Mouse (Mus musculus) right cerebral cortex, postnatal 14 days (tissue): ENCODE data around the gene Fdxacb1.

Experiments used
- DNase-seq: peaks from one replicate; pipeline ENCODE4 v3.0.0; 2022

The Fdxacb1 gene

DNA sequence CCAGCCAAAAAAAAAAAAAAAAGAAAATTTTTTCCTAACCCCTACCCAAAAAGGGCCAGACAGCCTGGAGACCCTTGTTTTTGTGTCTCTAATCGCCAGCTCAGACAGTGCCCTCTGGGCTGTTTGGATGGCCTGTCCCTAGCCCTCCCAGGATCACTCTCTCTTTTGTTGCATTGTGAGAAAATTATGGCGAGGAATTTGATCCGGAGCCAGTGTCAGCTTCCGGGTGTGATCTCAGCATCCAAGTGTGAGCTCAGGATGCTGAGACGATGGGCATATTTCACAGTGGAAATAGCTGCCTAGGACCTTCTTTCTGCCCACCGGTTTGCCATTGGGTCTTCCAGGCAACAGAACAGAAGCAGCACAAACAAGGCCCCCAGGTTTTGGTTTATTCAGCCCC, 17.3 kb upstream of the Fdxacb1 start:
- no peak for DNase-seq

DNA sequence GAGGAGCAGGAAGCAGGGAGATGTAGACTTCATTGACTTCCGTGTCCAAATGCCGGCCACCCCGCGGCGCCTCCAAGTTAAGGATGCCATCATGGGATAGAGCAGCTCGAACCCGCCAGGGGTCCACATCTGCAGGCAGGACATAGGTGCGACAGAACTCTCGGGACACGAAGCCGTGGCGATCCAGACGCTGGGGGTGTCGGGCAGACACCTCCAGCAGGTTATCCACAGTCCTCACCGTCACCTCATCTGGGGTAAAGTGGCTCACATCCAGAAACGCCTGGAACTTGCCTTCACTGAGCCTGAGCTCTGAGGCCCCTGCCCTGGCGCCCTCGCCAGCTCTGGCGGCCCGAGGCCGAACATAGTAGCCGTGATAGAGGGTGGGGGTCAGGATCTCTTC, 16.7 kb upstream of the Fdxacb1 start, which contains the start of gene Cryab:
Cryab (plus strand) TSS at position 3 of the 400 bp plus-strand sequence.
- DNase-seq = no peak

DNA sequence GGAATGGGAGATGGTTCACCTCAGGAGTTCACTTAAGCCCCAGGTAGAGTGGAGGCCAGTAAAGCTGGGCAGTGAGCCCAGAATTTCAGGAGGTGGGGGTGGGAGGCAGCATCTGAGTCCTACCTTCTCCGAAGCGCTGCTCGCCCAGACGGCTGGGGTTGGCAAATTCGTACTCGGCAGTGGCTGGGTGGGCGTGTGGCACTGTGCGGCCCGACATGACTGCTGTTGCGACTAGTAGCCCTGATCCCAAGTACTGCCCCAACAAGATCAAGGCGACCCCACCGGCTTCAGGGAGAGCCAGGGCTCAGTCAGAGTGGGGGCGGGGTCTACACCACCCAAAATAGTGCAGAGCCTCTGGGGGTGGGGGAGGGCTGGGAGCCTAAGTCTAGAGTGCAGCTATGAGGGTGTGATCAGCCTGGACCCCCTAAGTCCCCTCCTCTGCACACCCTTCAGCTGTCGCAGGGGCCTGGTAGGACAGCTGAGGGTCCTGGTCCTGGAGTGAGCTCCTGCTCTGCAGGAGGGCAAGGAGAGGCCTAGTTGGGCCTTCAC, 15.9 kb upstream of the Fdxacb1 start, which contains the start of gene Hspb2:
Hspb2 (minus strand) TSS at position 301 of the 549 bp plus-strand sequence.
- DNase-seq = peak; percentile 33

DNA sequence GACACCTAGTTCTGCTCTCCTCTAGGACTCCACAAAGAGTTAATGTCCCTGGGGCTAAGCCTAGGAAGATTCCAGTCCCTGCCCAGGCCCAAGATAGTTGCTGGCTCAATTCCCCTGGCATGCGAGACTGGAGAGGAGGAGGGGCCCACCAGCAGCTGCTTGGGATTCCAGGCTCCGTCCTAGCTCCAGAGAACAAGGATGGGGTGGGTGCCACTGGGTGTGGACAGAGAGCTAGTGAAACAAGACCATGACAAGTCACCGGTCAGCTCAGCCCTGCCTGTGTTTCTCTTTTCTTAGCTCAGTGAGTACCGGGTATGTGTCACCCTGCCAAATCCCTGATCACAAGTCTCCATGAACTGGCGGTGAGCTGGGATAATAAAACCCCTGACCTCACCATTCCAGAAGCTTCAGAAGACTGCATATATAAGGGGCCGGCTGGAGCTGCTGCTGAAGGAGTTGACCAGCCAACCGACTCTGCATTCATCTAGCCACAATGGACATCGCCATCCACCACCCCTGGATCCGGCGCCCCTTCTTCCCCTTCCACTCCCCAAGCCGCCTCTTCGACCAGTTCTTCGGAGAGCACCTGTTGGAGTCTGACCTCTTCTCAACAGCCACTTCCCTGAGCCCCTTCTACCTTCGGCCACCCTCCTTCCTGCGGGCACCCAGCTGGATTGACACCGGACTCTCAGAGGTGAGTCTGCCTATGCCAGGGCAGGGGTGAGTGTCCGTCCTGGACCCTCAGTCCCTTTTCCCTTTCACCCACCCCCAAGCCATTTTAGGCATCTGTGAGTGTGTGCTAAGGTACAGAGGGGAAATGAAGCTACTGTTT, 15.0 kb upstream of the Fdxacb1 start:
- peak; percentile 57 for DNase-seq

DNA sequence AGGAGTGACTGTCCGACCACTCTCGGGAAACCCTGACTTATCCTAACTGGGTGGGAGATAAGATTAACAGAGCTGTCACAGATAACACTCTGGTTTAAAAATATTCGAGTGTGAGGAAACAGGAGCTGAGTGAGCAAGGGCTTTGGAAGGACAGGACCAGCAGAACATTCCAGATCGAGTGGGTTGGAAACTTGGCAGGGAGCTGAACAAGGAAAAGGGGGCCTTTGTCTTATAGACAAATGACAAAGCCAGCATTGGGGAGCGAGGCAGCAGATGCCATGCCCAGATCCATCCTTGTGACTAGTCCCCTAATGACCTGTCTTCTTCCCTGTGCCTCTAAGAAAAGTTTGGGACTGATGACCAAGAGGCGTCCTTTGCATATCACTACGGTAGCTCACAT, 14.1 kb upstream of the Fdxacb1 start:
- DNase-seq = no peak

DNA sequence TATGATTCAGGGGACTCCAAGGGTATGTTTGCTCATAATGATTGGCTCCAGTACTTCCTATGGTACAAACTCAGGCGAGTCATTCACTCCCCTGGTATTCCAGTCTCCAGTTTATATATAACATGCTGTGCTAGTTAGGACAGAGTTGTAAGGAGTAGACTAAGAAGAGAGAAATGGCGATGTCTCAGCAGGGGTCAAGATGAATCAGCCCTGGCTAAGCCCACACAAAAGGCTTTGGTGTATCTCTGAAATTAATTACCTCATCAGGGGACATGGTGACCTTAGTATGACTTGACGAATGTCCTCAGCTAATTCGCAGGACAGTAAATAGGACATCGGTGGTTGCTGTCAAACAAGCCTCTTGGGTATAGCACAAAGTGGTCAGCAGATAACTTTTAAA, 11.3 kb upstream of the Fdxacb1 start:
- no peak for DNase-seq

DNA sequence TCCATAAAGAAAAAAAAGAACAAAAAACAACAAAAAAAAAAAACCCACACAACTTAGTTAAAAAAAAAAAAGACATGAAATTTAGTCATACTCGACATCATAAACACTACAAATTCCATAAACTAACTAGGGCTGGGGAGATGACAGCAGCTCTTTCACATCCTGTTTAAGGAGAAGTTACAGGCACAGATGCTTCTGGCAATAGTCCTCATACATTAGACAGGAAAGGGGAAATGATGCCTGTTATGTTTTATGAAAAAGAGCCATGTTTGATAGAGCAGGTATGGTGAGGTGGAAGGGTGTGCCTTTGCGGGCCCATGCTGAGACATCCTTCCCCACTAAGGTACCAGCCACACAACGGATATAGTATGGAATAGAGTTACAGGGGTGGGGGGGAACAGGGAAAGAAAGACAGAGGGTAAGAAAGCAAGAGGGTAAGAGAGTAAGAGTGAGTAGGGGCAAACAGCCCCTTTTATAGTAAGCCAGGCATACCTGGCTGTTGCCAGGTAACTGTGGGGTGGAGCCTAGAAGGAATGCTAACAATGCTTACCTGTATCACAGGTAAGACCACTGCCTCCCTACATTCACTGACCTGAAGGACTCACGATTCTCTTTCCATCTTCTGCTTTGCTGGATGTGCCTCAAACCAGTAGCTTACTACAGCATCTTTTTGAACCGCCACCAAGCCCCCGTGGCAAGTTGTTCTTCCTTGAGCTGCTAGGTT, 6.4 kb upstream of the Fdxacb1 start:
- DNase-seq = no peak

DNA sequence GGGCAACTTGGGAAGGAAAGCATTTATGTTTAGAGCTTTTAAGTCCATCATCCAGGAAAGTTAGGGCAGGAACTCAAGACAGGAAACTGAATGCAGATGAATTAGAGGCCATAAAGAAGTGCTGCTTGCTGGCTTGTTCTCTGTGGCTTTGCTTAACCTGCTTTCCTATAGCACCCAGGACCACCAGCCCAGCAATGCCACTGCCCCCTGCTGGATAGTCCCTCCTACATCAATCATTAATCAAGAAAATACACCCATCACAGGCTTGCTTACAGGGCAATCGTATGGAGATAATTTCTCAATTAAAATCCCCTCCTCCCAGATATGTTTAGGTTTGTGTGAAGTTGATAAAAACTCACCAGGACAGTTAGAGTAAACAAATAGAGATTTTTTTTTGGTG, 4.7 kb upstream of the Fdxacb1 start:
- no peak for DNase-seq

DNA sequence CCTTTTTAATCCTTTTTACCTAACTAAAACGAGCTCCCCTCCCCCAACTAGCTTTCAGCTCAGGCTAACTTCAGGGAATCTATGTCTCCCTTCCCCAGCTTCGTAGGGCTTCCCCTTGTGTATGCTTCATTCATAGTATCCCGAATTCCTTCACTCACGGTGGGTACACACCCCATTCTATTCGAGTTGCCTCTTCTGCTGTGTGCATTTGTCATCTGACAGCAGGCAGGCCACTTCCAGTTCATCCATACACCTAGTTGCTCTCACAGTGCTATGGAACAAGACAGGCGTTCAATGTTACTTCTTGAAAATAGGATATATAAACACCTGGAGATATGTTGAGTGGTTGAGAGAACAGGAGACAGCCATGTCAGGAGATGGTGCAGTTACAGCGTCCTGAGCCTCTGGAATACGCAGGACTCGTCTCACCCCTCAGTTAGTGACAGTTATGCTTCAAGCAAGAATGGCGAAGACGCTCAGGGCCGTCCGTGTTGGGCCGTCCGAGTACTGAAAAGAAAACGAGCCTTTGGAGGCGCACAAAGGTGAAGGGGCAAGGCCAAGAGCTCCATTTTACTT, 417 bp upstream of the Fdxacb1 start:
- DNase-seq = no peak

DNA sequence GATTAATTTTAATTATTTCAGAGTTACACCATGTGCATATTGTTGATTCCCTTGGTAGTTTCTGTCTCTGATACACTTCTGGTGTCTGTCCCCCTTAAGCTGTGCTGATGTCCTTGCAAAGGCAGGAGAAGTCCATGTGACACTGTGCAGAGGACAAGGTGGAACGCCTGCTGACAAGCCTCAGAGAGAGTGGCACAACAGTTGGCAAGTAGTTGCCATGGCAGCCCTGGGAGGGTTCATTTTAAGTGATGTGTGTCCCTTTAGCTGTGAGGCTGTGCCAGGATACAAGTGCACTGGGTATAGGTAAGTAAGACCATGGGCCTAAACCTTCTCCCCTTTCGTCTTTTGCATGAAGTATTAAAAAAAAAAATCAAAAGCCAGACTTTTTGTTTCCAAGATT, 2.0 kb downstream of the Fdxacb1 start:
- no peak for DNase-seq

DNA sequence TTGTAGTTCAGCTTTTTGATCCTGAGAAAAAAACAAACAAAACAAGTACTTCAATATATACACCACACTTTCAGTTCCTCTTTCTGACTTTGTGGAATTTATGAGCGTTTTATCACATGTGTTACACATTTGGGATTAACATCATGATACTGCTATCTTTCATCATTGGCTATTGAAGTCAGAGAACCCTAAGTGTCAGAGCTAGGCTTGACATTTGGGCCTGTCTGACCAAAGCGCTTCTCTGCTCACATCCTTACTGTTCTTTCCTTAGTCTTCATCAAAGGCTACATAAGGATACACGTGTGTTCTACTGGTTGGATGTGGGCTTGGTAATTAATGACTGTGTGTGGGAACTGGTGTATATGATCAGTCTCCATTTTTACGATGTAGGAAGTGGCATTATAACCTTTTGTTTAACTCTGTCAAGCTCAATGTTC, 6.0 kb downstream of the Fdxacb1 start:
- no peak for DNase-seq

DNA sequence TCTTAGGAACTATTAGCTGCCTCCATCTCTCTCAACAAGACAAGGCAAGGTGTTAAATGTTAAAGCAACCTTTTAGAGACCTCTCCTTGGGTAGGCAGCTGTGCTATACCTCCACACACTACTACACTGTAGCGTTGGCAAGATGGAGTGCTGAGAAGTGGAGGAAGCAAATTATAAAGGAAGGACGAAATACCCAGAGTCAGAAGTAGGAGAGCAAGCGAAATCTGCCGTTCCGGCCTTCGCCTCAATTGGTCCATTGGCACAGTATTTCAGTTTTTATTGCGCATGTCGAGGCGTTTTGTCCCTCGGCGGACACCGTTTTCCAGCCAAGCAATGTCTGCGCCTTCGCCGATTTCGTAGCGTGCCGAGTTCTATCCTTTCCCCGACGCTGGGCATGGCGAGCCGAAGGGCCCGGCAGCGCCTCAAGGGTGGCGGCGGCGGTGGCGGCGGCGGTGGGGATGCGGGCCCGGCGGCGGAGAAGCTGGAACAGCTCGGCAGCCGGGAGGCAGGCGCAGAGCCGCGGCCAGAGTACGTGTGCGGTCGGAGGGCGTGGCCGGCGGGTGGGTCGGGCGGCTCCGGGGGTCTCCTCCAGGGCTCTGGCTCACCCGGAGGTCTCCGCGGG, 7.1 kb downstream of the Fdxacb1 start, which contains the start of the genes Alg9 and 1110032A03Rik:
Alg9 (plus strand) TSS at position 29 of the 622 bp plus-strand sequence.
1110032A03Rik (minus strand) TSS at position 530 of the 622 bp plus-strand sequence.
- DNase-seq = peak; percentile 92

DNA sequence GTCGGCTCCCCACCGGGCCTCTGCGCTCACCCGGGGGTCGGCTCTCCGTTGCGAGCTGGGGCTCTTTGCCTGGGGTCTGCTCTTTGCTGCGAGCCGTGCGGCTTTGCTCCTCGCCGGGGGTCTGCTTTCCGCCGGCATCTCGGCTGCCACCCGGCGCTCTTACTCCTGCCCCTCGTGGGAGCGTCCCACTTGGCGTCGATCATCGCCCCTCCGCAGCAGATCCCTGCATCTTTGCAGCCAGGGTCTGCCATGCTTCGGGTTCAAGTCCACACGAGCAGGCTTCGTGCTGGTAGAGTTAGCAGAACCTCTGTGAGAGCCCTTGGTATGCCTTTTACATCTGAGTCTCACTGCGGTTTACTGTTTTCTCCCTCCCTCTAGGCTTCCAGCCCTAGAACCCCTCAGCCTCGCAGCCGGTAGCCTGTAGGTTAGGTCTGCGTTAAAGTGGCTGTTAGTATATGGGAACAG, 7.7 kb downstream of the Fdxacb1 start:
- DNase-seq = peak; percentile 21

DNA sequence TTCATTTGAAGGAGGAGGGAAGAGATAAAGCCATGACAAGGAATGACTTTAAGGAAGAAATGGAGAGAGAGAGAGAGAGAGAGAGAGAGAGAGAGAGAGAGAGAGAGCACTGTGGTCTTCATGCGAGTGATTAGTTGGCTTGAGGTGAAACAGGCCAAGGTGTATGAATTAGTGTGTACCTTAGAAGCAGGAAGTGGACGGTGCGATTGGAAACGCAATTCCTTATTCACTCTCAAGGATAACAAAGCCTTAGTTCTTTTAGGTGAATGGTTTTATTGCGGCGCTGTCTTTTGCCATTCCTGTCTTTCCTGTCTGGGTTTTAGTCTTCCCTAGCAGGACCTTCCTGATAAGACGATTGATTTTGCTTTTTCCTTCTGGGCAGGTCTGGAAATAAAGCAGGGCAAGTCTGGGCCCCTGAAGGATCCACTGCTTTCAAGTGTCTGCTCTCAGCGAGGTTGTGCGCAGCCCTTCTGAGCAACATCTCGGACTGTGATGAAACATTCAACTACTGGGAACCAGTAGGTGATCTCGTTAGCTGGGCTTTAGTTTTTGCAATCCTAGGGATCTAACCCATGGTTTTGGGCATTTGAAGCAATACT, 8.2 kb downstream of the Fdxacb1 start:
- DNase-seq = no peak

DNA sequence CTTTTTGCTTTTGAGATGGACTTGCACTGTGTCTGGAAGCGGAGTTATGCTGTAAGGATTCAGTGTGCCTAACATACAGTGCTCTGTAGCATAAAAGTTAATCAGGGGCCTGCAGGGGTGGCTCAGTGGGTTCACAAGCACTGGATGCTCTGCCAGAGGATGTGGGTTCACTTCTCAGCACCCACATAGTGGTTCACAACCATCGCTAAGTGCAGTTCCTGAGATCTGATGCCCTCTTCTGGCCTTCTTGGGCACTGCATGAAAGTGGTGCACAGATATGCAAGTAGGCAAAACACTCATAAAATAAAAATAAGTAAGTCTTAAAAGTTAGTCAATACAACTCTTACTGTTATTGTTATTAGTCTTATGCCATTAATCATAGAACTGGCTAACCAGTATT, 14.1 kb downstream of the Fdxacb1 start:
- peak; percentile 33 for DNase-seq

DNA sequence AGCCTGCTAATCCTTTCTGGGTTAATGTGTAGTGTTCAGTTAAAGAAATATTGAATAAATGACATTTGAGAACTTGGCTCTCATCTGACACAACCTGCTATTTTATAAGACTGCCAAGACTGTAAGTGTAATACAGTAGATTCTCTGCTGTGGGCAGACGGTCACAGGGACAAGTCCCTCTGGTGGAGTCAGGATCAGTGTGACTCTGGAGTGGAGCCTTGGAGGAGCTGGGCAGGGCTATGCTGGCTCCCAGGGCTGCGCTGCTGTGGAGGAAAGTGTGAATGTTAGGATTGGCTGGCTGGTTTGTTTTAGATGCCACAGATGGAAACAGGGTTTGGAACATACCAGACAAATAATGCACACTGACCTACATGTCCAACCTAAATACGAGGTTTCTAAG, 27.2 kb downstream of the Fdxacb1 start:
- no peak for DNase-seq

DNA sequence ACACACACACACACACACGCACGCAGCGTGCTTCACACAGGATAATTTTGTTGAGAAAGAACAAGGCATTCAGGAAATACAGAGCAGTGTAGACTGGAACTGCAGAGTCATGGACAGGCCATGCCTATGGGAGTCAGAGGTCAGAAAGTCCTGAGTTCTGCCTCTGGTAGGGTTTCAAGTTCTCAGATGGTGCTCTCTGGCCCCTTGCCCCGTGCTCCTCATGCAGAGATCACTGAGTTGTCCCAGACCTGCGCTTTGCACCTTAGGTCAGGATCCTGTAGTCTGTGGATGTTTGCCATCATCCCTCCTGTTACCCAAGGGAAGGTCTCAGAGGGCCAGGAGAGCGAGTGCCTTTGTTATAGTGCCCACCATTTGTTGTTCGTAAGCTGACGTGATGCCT, 28.7 kb downstream of the Fdxacb1 start:
- no peak for DNase-seq

DNA sequence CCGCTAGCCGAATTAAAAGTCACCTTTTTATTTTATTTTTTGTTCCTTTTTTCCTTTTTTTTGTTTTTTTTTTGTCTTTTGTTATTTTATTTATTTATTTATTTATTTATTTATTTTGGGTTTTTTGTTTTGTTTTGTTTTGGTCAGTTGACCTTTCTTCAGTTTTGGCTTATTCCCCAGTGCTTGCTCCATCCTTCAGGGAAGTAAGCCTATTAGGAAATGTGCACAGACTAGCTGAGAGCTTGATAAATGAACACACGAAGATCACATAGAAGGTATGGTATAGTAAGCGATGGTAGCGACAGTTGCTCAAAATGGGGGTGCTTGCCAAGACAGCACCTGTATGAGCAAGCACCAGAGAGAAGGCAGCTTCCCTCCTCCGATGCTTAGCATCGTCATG, 29.6 kb downstream of the Fdxacb1 start:
- DNase-seq = no peak

DNA sequence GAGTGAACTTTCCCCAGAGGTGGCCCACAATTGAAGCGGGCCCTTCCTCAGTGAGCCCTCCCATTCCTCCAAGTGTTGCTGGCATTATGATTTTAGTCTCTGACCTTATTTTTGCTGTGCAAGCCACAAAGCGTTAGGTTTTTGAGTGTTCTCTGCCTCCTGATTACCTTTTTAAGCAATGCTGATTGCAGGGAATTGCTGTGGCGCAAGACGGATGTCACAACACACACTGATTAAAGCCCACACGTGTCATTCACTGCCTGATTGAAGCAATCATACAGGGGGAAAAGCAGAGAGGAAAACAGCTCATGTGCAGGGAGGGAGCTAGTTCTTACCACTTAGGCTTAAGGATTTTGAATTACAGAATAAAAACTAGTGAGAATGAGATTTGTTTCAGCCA, 30.3 kb downstream of the Fdxacb1 start:
- no peak for DNase-seq

DNA sequence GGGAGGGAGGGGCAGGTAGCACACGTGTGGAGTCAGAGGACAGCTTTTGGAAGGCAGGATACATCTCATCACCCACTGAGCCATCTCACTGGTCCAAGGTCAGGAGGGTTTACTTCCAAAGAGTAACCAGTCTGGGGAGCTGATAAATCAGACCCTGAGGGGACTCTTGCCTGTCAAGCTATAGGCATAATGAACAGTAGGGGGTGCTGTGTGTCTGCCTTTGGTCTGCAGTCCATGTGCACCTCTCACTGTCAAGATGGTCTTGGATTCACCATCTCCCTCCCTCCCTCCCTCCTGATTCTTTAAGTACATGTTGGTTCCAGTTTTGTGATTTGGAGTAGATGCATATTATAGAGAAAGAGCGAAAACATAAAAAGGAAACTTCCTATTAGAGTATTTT, 32.9 kb downstream of the Fdxacb1 start:
- DNase-seq = peak; percentile 47

DNA sequence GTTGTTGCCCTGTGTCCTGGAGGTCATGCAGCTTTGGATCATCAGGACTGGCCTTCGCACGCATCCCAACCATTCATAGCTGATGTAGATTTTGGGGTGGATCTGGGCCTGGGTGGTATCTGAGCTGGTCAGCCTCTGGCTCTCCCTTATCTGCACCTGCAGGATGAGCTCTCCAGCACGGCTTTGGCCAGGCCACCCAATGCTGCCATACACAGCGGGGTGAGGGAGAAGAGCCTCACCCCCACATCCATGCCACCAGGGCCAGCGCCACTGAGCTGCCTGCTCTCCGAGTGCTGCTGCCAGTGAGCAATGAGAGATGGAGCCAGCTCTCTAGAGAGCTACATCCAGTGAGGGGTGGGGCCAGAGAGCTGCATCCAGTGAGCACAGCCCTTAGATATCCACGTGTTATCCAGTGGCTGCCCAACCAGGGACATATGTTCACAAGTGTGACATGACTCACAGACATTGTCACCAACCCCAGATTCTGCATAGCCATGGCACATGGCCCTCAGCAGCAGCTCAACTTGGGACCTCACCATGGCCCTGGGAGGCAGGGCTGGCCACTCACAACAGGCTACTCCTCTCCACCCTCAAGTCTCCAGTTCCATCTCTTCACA, 35.1 kb downstream of the Fdxacb1 start:
- no peak for DNase-seq

DNA sequence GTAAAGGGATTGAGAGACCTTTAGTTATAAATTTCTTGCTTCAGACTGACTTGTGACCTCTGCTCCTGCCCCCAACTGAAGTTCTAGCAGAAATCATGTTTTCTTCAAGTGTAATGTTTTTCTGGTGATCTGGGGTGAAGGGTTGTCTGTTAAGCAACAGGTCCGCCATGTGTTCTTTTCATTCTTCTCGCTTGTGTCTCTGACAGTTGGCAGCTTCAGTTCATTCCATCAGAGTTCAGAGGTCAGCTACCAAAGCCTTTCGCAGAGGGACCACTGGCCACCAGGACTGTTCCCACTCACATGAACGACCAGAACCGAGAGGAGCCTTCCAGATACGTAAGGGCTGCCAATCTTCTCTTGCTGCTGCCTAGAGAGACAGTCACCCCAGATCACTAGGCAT, 40.4 kb downstream of the Fdxacb1 start:
- no peak for DNase-seq
